Mouse (Mus musculus): ENCODE data around the gene Plpp3. TPM values are rescaled to one million over a fixed set of nuclear protein-coding genes. Genes with fewer than 3 reads are reported as not detected.

Plpp3 gene
- polyA plus RNA-seq, 1 experiment from 2014 or later, result 76.1 TPM

- DNase-seq (ENCODE audit: low spot score) (no peak), ATAC-seq (ENCODE audit: insufficient number of reproducible peaks, low FRiP score, low TSS enrichment, low read depth) (no peak)
- no peaks in the 10 kb centered on the region for H3K9me3 ChIP-seq (ENCODE audit: control insufficient read depth, low read length)
- no peak overlapping the region for H3K4me3 ChIP-seq (ENCODE audit: low read depth, low read length)
- H3K27ac ChIP-seq (replicated peaks; ENCODE audit: low read depth, low read length), result no peak overlapping the region
- H3K4me1 ChIP-seq (ENCODE audit: control insufficient read depth, insufficient read depth, low read length), result no peaks in the 10 kb centered on the region
- no peak overlapping the region for H3K4me2 ChIP-seq (ENCODE audit: low read depth, severe bottlenecking)
- H3K27me3 ChIP-seq (ENCODE audit: control insufficient read depth, insufficient read depth, low read length), result no peaks in the 10 kb centered on the region
- 76% methylated on average over 11 of the region's 11 CpGs for WGBS
- H3K9ac ChIP-seq (ENCODE audit: low read length), result no peak overlapping the region
- H3K36me3 ChIP-seq (ENCODE audit: control insufficient read depth, insufficient read depth, low read length), result peaks cover 20% of the 10 kb centered on the region; the same call in 1 of the 2 replicates
These were observed 64.2 kb downstream of the Plpp3 start for GRCm38 (mm10) chr4:105221256-105221840.

- Histone ChIP-seq H3K27me3 (ENCODE audit: control insufficient read depth, insufficient read depth, low read length) (no peaks in the 10 kb centered on the region), H3K9ac (ENCODE audit: low read length) (no peak overlapping the region), H3K4me1 (ENCODE audit: control insufficient read depth, insufficient read depth, low read length) (no peaks in the 10 kb centered on the region), H3K36me3 (ENCODE audit: control insufficient read depth, insufficient read depth, low read length) (peaks cover 20% of the 10 kb centered on the region; the same call in 1 of the 2 replicates), H3K27ac (replicated peaks; ENCODE audit: low read depth, low read length) (no peak overlapping the region), H3K9me3 (ENCODE audit: control insufficient read depth, low read length) (no peaks in the 10 kb centered on the region), H3K4me3 (ENCODE audit: low read depth, low read length) (no peak overlapping the region), H3K4me2 (ENCODE audit: low read depth, severe bottlenecking) (no peak overlapping the region)
- DNase-seq (ENCODE audit: low spot score) (no peak), ATAC-seq (ENCODE audit: insufficient number of reproducible peaks, low FRiP score, low TSS enrichment, low read depth) (no peak)
- WGBS, result 91% methylated on average over 5 of the region's 5 CpGs
These were observed 66.2 kb downstream of the Plpp3 start for GRCm38 (mm10) chr4:105223101-105223924.

GRCm38 (mm10) chr4:105223925-105224300, 66.8 kb downstream of the Plpp3 start:
- Histone ChIP-seq H3K4me1 (ENCODE audit: control insufficient read depth, insufficient read depth, low read length) (no peaks in the 10 kb centered on the region), H3K27ac (replicated peaks; ENCODE audit: low read depth, low read length) (no peak overlapping the region), H3K36me3 (ENCODE audit: control insufficient read depth, insufficient read depth, low read length) (peaks cover 22% of the 10 kb centered on the region; the same call in 1 of the 2 replicates), H3K27me3 (ENCODE audit: control insufficient read depth, insufficient read depth, low read length) (no peaks in the 10 kb centered on the region), H3K4me3 (ENCODE audit: low read depth, low read length) (no peak overlapping the region), H3K4me2 (ENCODE audit: low read depth, severe bottlenecking) (no peak overlapping the region), H3K9me3 (ENCODE audit: control insufficient read depth, low read length) (no peaks in the 10 kb centered on the region), H3K9ac (ENCODE audit: low read length) (no peak overlapping the region)
- ATAC-seq (ENCODE audit: insufficient number of reproducible peaks, low FRiP score, low TSS enrichment, low read depth), result no peak
- WGBS, result 64% methylated on average over 4 of the region's 4 CpGs
- no peak for DNase-seq (ENCODE audit: low spot score)

GRCm38 (mm10) chr4:105225512-105225911, 68.4 kb downstream of the Plpp3 start:
- H3K36me3 ChIP-seq (ENCODE audit: control insufficient read depth, insufficient read depth, low read length), result peaks cover 23% of the 10 kb centered on the region; the same call in 1 of the 2 replicates
- no peak overlapping the region for H3K4me3 ChIP-seq (ENCODE audit: low read depth, low read length)
- 78% methylated on average over 2 of the region's 2 CpGs for WGBS
- H3K9ac ChIP-seq (ENCODE audit: low read length), result no peak overlapping the region
- H3K4me1 ChIP-seq (ENCODE audit: control insufficient read depth, insufficient read depth, low read length), result no peaks in the 10 kb centered on the region
- H3K27me3 ChIP-seq (ENCODE audit: control insufficient read depth, insufficient read depth, low read length), result no peaks in the 10 kb centered on the region
- DNase-seq (ENCODE audit: low spot score), result no peak
- H3K4me2 ChIP-seq (ENCODE audit: low read depth, severe bottlenecking), result no peak overlapping the region
- H3K27ac ChIP-seq (replicated peaks; ENCODE audit: low read depth, low read length), result no peak overlapping the region
- ATAC-seq (ENCODE audit: insufficient number of reproducible peaks, low FRiP score, low TSS enrichment, low read depth), result no peak
- H3K9me3 ChIP-seq (ENCODE audit: control insufficient read depth, low read length), result no peaks in the 10 kb centered on the region

GRCm38 (mm10) chr4:105226351-105226750, 69.2 kb downstream of the Plpp3 start:
- H3K36me3 ChIP-seq (ENCODE audit: control insufficient read depth, insufficient read depth, low read length), result peaks cover 29% of the 10 kb centered on the region
- H3K9ac ChIP-seq (ENCODE audit: low read length), result no peak overlapping the region
- no peaks in the 10 kb centered on the region for H3K9me3 ChIP-seq (ENCODE audit: control insufficient read depth, low read length)
- no peaks in the 10 kb centered on the region for H3K4me1 ChIP-seq (ENCODE audit: control insufficient read depth, insufficient read depth, low read length)
- no peak overlapping the region for H3K27ac ChIP-seq (replicated peaks; ENCODE audit: low read depth, low read length)
- WGBS, result 87% methylated on average over 6 of the region's 6 CpGs
- no peak overlapping the region for H3K4me3 ChIP-seq (ENCODE audit: low read depth, low read length)
- H3K27me3 ChIP-seq (ENCODE audit: control insufficient read depth, insufficient read depth, low read length), result no peaks in the 10 kb centered on the region
- H3K4me2 ChIP-seq (ENCODE audit: low read depth, severe bottlenecking), result no peak overlapping the region
- no peak for DNase-seq (ENCODE audit: low spot score)
- no peak for ATAC-seq (ENCODE audit: insufficient number of reproducible peaks, low FRiP score, low TSS enrichment, low read depth)

GRCm38 (mm10) chr4:105230127-105230526, 73.0 kb downstream of the Plpp3 start:
- WGBS, result 95% methylated on average over 8 of the region's 8 CpGs
- DNase-seq (ENCODE audit: low spot score), result no peak
- Histone ChIP-seq H3K36me3 (ENCODE audit: control insufficient read depth, insufficient read depth, low read length) (peaks cover 21% of the 10 kb centered on the region), H3K9me3 (ENCODE audit: control insufficient read depth, low read length) (no peaks in the 10 kb centered on the region), H3K4me1 (ENCODE audit: control insufficient read depth, insufficient read depth, low read length) (no peaks in the 10 kb centered on the region), H3K4me3 (ENCODE audit: low read depth, low read length) (no peak overlapping the region), H3K9ac (ENCODE audit: low read length) (no peak overlapping the region), H3K27ac (replicated peaks; ENCODE audit: low read depth, low read length) (no peak overlapping the region), H3K4me2 (ENCODE audit: low read depth, severe bottlenecking) (no peak overlapping the region), H3K27me3 (ENCODE audit: control insufficient read depth, insufficient read depth, low read length) (no peaks in the 10 kb centered on the region)
- no peak for ATAC-seq (ENCODE audit: insufficient number of reproducible peaks, low FRiP score, low TSS enrichment, low read depth)

- H3K4me1 ChIP-seq (ENCODE audit: control insufficient read depth, insufficient read depth, low read length), result peaks cover under 1% of the 10 kb centered on the region; the same call in 1 of the 2 replicates
- DNase-seq (ENCODE audit: low spot score) (no peak), ATAC-seq (ENCODE audit: insufficient number of reproducible peaks, low FRiP score, low TSS enrichment, low read depth) (no peak)
- no peak overlapping the region for H3K4me3 ChIP-seq (ENCODE audit: low read depth, low read length)
- H3K9me3 ChIP-seq (ENCODE audit: control insufficient read depth, low read length), result no peaks in the 10 kb centered on the region
- WGBS, result 78% methylated on average over 7 of the region's 7 CpGs
- H3K27ac ChIP-seq (replicated peaks; ENCODE audit: low read depth, low read length), result no peak overlapping the region
- H3K36me3 ChIP-seq (ENCODE audit: control insufficient read depth, insufficient read depth, low read length), result no peaks in the 10 kb centered on the region
- no peak overlapping the region for H3K4me2 ChIP-seq (ENCODE audit: low read depth, severe bottlenecking)
- H3K27me3 ChIP-seq (ENCODE audit: control insufficient read depth, insufficient read depth, low read length), result no peaks in the 10 kb centered on the region
- H3K9ac ChIP-seq (ENCODE audit: low read length), result no peak overlapping the region
These were observed 83.1 kb downstream of the Plpp3 start for GRCm38 (mm10) chr4:105240233-105240632.

- 67% methylated on average over 10 of the region's 10 CpGs for WGBS
- no peak for DNase-seq (ENCODE audit: low spot score)
- H3K9ac ChIP-seq (ENCODE audit: low read length), result no peak overlapping the region
- no peak overlapping the region; the same call in 1 of the 2 replicates for H3K4me2 ChIP-seq (ENCODE audit: low read depth, severe bottlenecking)
- no peak overlapping the region for H3K4me3 ChIP-seq (ENCODE audit: low read depth, low read length)
- H3K9me3 ChIP-seq (ENCODE audit: control insufficient read depth, low read length), result no peaks in the 10 kb centered on the region
- ATAC-seq (ENCODE audit: insufficient number of reproducible peaks, low FRiP score, low TSS enrichment, low read depth), result no peak
- no peak overlapping the region for H3K27ac ChIP-seq (replicated peaks; ENCODE audit: low read depth, low read length)
- no peaks in the 10 kb centered on the region for H3K36me3 ChIP-seq (ENCODE audit: control insufficient read depth, insufficient read depth, low read length)
- H3K4me1 ChIP-seq (ENCODE audit: control insufficient read depth, insufficient read depth, low read length), result peaks cover 7% of the 10 kb centered on the region; the same call in 1 of the 2 replicates
- H3K27me3 ChIP-seq (ENCODE audit: control insufficient read depth, insufficient read depth, low read length), result no peaks in the 10 kb centered on the region
These were observed 87.8 kb downstream of the Plpp3 start for GRCm38 (mm10) chr4:105244931-105245330.

Measured in limb, embryonic 11.5 days (tissue).